Mouse (Mus musculus): ENCODE results near the gene Mamdc4.

GRCm38 (mm10) chr2:25620386-25620785, 45.7 kb upstream of the Mamdc4 start:
- TF ChIP-seq CTCF (IDR thresholded peaks at IDR 0.05; ENCODE audit: low read depth, low read length) (no peak), POLR2A (IDR thresholded peaks at IDR 0.05; ENCODE audit: borderline replicate concordance, low read depth, low read length) (no peak)

Measured in bone marrow macrophage, adult 2 months (primary cell).